Mouse (Mus musculus) thymus, adult 2 months (tissue): ENCODE results near the gene Tns2. TPM values are rescaled to one million over a fixed set of nuclear protein-coding genes. Genes with fewer than 3 reads are reported as not detected.

Experiments
- DNase-seq: peaks from one replicate; pipeline ENCODE4 v3.0.0; 2021
- H3K27ac ChIP-seq: fragments of 200-500 bp; 2 replicates; pipeline ENCODE4 v1.5.1; 2012; ENCODE audit warnings: low read length, control low read depth; ENCODE audit not compliant: control insufficient read depth, insufficient read depth
- H3K27me3 ChIP-seq: fragments of 200-500 bp; 2 replicates; pipeline ENCODE4 v1.6.1; 2012; ENCODE audit warnings: mild to moderate bottlenecking, low read length, moderate library complexity, mixed read lengths; ENCODE audit not compliant: control insufficient read depth, insufficient read depth
- H3K36me3 ChIP-seq: fragments of 200-500 bp; 2 replicates; pipeline ENCODE4 v1.6.1; 2012; ENCODE audit warnings: mild to moderate bottlenecking, low read length, moderate library complexity; ENCODE audit not compliant: control insufficient read depth, insufficient read depth
- H3K4me1 ChIP-seq: fragments of 200-500 bp; replicated peaks from 2 replicates; pipeline ENCODE4 v1.6.1; 2012; ENCODE audit warnings: low read length; ENCODE audit not compliant: control insufficient read depth, insufficient read depth
- H3K4me3 ChIP-seq: fragments of 200-500 bp; 2 replicates; pipeline ENCODE4 v1.5.1; 2012; ENCODE audit warnings: mild to moderate bottlenecking, low read length, control low read depth, moderate library complexity; ENCODE audit not compliant: control insufficient read depth, insufficient read depth
- CTCF ChIP-seq: fragments of 200-500 bp; IDR thresholded peaks from 2 replicates; pipeline ENCODE4 v1.5.1; 2012; ENCODE audit warnings: mild to moderate bottlenecking, control low read depth, low read length, moderate library complexity, borderline replicate concordance; ENCODE audit not compliant: control insufficient read depth, poor library complexity, insufficient read depth; ENCODE audit errors: extremely low read depth
- POLR2A ChIP-seq: fragments of 200-500 bp; IDR thresholded peaks from 2 replicates; pipeline ENCODE4 v1.6.1; 2012; ENCODE audit warnings: mild to moderate bottlenecking, low read length, control low read depth, moderate library complexity; ENCODE audit not compliant: control insufficient read depth, poor library complexity, insufficient read depth; ENCODE audit errors: extremely low read depth
- WGBS: fragments of 180-500 bp; shearing (Covaris S2); methylation state at CpG from one replicate; pipeline ENCODE4 v1.1.7; 2018; 5-methylcytosine and 5-hydroxymethylcytosine counted together
- polyA plus RNA-seq: library from polyadenylated mRNA; depleted of rRNA; stranded (reverse); fragments of >200 nt; gene quantifications from 2 replicates; pipeline ENCODE4 v1.2.3, GENCODE M21; 2012

The Tns2 gene
- polyA plus RNA-seq, 1 experiment, result 26.4 TPM

DNA sequence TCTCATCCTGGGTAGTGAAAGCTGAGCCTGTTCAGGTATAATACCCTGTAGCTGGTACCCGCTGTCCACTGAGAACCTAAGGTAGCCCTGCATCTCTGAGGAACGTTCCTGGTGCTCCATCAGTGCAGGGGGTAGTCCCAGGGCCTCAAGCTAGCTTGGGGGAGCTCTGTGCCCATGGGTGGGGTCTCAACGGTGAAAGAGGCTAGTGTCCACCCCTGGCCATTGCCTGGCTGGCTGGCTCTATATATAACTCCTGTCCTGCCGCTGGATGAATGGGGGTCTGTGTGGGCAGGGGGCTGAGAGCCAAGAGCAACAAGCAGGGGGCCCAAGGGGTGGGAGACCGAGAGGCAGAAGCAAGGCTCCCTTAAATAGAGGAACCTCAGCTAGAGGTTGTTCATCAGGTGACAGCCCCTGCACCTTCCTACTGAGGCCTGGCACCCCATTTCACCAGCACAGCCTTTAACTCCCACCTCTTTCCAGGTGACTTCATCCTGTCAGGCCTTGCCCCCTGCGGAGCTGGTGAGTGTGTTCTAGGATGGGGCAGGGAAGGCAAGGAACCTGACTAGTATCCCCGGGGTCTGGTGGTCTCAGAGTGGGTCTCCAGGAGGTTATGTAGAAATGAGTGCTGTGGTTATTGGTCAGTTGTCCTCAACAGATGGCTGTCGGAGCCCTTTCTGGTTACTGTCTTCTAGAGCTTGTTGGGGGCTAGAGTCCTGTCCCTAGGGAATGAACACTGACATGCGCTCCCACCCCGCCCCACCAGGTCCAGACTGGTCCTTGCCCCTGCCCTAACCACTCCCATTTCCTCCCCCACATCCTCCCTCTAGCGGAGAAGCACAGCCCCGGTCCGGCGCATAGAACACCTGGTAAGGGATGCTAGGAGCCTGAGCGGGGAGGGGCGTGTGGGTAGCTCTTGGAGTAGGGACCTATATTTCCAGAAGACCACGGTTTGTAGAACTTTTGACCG lies 5.8 kb downstream of the Tns2 start:
- H3K36me3 ChIP-seq, result no peaks in the 10 kb centered on the region

GRCm38 (mm10) chr15:102106754-102107456 lies 6.7 kb downstream of the Tns2 start:
- no peak overlapping the region for H3K27ac ChIP-seq
- H3K4me1 ChIP-seq, result peaks cover 18% of the 10 kb centered on the region
- peak overlapping the region; percentile 1; the same call in 1 of the 2 replicates for H3K4me3 ChIP-seq
- TF ChIP-seq POLR2A, result no peak
- no peak for TF ChIP-seq CTCF
- no peaks in the 10 kb centered on the region for H3K27me3 ChIP-seq
- WGBS, result 39% methylated on average over 38 of the region's 38 CpGs
- no peaks in the 10 kb centered on the region for H3K36me3 ChIP-seq
- DNase-seq, result no peak

More for the DNA sequence above, 5.8 kb downstream of the Tns2 start:
- Histone ChIP-seq H3K27ac (no peak overlapping the region), H3K4me1 (peaks cover 18% of the 10 kb centered on the region), H3K27me3 (no peaks in the 10 kb centered on the region), H3K4me3 (no peak overlapping the region)
- WGBS, result 22% methylated on average over 18 of the region's 18 CpGs
- no peak for TF ChIP-seq POLR2A
- DNase-seq, result peak; percentile 55

GRCm38 (mm10) chr15:102107689-102108573 lies 7.7 kb downstream of the Tns2 start:
- Histone ChIP-seq H3K4me1 (peaks cover 18% of the 10 kb centered on the region), H3K4me3 (no peak overlapping the region), H3K27ac (no peak overlapping the region), H3K36me3 (no peaks in the 10 kb centered on the region), H3K27me3 (no peaks in the 10 kb centered on the region)
- DNase-seq, result peak; percentile 79
- 50% methylated on average over 13 of the region's 13 CpGs for WGBS
- TF ChIP-seq POLR2A (no peak), CTCF (no peak)

DNA sequence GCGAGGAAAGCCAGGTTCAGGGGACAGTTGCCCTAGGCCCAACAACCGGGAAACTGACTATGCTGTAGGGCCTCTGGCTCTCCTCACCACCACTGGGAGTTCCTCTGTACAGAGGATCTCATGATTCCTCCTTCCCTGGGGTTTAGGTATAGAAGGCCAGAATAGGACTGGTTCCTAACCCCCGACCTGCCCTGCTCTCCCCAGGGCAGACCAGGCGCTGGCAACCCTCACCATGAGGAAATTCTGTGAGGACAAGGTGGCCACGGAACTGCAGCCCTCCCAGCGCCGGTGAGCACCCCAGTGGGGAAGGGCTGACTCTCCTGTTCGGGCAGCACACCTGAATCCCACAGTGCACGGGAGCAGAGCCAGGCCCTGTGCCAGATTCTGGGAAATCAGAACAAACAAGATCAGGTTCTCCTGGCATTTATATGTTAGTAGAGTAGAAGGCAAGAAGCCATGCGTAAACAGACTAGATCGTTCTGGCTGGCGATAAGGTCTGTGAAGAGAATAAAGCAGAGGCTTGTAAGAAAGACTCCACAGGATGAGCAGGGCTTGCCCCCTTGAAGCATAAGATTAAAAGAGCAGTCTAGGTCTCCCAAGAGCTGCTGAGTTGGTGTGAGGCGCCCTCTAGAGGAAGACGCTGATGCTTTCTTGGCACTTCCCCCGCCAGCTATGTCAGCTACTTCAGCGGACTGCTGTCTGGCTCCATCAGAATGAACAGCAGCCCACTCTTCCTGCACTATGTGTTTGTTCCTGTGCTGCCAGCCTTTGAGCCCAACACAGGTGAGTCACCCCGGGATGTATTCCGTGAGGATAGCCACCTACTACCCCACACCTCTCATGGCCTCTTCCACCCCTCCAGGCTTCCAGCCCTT lies 8.7 kb downstream of the Tns2 start:
- Histone ChIP-seq H3K27ac (no peak overlapping the region), H3K4me1 (peaks cover 18% of the 10 kb centered on the region), H3K27me3 (no peaks in the 10 kb centered on the region), H3K36me3 (no peaks in the 10 kb centered on the region), H3K4me3 (no peak overlapping the region)
- 54% methylated on average over 18 of the region's 18 CpGs for WGBS
- TF ChIP-seq CTCF, result peak; percentile 50; the same call in 1 of the 2 replicates
- no peak for TF ChIP-seq POLR2A
- peak; percentile 75 for DNase-seq

GRCm38 (mm10) chr15:102110271-102110670 lies 10.1 kb downstream of the Tns2 start:
- 96% methylated on average over 7 of the region's 7 CpGs for WGBS
- no peak overlapping the region for H3K27ac ChIP-seq
- peaks cover 18% of the 10 kb centered on the region for H3K4me1 ChIP-seq
- no peak for TF ChIP-seq POLR2A
- TF ChIP-seq CTCF, result no peak
- DNase-seq, result no peak
- no peak overlapping the region for H3K4me3 ChIP-seq
- no peaks in the 10 kb centered on the region for H3K27me3 ChIP-seq
- H3K36me3 ChIP-seq, result no peaks in the 10 kb centered on the region
